ENCODE assay signal across 12 mouse cellular contexts in the genomic region with DNA sequence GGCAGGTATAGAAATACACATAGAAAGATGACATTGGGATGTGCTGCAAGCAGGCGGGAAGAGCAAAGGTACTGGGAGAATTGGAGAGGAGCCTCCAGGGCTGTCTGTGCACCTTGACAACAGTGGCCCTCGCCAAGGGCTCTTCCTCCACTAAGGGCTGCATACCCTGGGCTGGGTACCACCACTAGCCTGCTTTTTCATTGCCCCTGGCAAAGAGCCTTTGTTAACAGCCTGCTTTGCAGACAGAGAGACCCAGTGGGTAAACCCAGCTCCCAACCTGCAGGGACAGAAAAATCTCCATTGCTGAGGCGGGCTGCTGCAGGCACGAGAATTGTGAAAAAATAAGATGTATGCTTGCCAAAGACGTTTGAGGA.
DNase-seq lines count a peak whose midpoint lies in the region; ATAC-seq lines count a peak whose summit lies in the region.
"Had no signal": no experiment of that assay in that cellular context is flagged by ENCODE, and none has a peak within 500 bp of the region (broad histone marks: within the 10 kb centered on the region; RNA-seq: fewer than 3 reads in every experiment).

No protein-coding gene starts in this region.

- peaks cover 58% of the 10 kb centered on the region for H3K4me1 ChIP-seq in kidney, embryonic 15.5 days
- H3K4me1 ChIP-seq in embryonic facial prominence, embryonic 15.5 days, result peaks cover 26% of the 10 kb centered on the region
- peaks cover 26% of the 10 kb centered on the region for H3K4me1 ChIP-seq in hindbrain, embryonic 14.5 days (replicated peaks; ENCODE audit: control insufficient read depth, insufficient read depth, low read length)
- peaks cover 25% of the 10 kb centered on the region for H3K4me1 ChIP-seq in neural tube, embryonic 12.5 days
- H3K4me1 ChIP-seq: liver, embryonic 15.5 days had no signal

- no peaks in the 10 kb centered on the region for H3K9me3 ChIP-seq in kidney, embryonic 15.5 days (replicated peaks)
- H3K9me3 ChIP-seq in embryonic facial prominence, embryonic 15.5 days (replicated peaks), result no peaks in the 10 kb centered on the region
- H3K9me3 ChIP-seq in hindbrain, embryonic 14.5 days (ENCODE audit: control insufficient read depth, low read length), result no peaks in the 10 kb centered on the region
- no peaks in the 10 kb centered on the region for H3K9me3 ChIP-seq in neural tube, embryonic 12.5 days
- H3K9me3 ChIP-seq: liver, embryonic 15.5 days had no signal

- no peak overlapping the region for H3K4me2 ChIP-seq in kidney, embryonic 15.5 days
- H3K4me2 ChIP-seq in embryonic facial prominence, embryonic 15.5 days (replicated peaks), result peak overlapping the region; percentile 22; the same call in 1 of the 2 replicates
- H3K4me2 ChIP-seq in hindbrain, embryonic 14.5 days (replicated peaks), result peak overlapping the region; percentile 22
- peak overlapping the region; percentile 32 for H3K4me2 ChIP-seq in neural tube, embryonic 12.5 days (replicated peaks)
- H3K4me2 ChIP-seq: liver, embryonic 15.5 days had no signal

- no peak for ATAC-seq in kidney, embryonic 15.5 days (replicated peaks; ENCODE audit: low FRiP score)
- no peak for ATAC-seq in embryonic facial prominence, embryonic 15.5 days (ENCODE audit: insufficient number of reproducible peaks, low FRiP score, low TSS enrichment, low read depth)
- ATAC-seq in hindbrain, embryonic 14.5 days (ENCODE audit: low FRiP score), result peak; percentile 53
- peak; percentile 79 for ATAC-seq in neural tube, embryonic 12.5 days (ENCODE audit: low FRiP score, low read depth)

- no peaks in the 10 kb centered on the region for H3K36me3 ChIP-seq in kidney, embryonic 15.5 days
- no peaks in the 10 kb centered on the region for H3K36me3 ChIP-seq in embryonic facial prominence, embryonic 15.5 days
- no peaks in the 10 kb centered on the region for H3K36me3 ChIP-seq in hindbrain, embryonic 14.5 days (replicated peaks; ENCODE audit: control insufficient read depth, insufficient read depth)
- no peaks in the 10 kb centered on the region for H3K36me3 ChIP-seq in neural tube, embryonic 12.5 days
- H3K36me3 ChIP-seq: liver, embryonic 15.5 days had no signal

- no peak overlapping the region for H3K4me3 ChIP-seq in kidney, embryonic 15.5 days (replicated peaks)
- no peak overlapping the region for H3K4me3 ChIP-seq in embryonic facial prominence, embryonic 15.5 days (replicated peaks)
- H3K4me3 ChIP-seq in hindbrain, embryonic 14.5 days (replicated peaks; ENCODE audit: low read length), result no peak overlapping the region
- H3K4me3 ChIP-seq in neural tube, embryonic 12.5 days, result no peak overlapping the region
- H3K4me3 ChIP-seq: liver, embryonic 15.5 days had no signal

- no peaks in the 10 kb centered on the region for H3K27me3 ChIP-seq in kidney, embryonic 15.5 days
- no peaks in the 10 kb centered on the region for H3K27me3 ChIP-seq in embryonic facial prominence, embryonic 15.5 days
- H3K27me3 ChIP-seq in hindbrain, embryonic 14.5 days (ENCODE audit: control insufficient read depth, insufficient read depth, low read length), result no peaks in the 10 kb centered on the region
- no peaks in the 10 kb centered on the region for H3K27me3 ChIP-seq in neural tube, embryonic 12.5 days (replicated peaks)
- H3K27me3 ChIP-seq: CH12.LX; liver, embryonic 15.5 days had no signal

- 41% methylated on average over 5 of the region's 5 CpGs for WGBS in kidney, embryonic 15.5 days
- 36% methylated on average over 5 of the region's 5 CpGs for WGBS in embryonic facial prominence, embryonic 15.5 days
- 31% methylated on average over 5 of the region's 5 CpGs for WGBS in hindbrain, embryonic 14.5 days
- 9% methylated on average over 5 of the region's 5 CpGs for WGBS in neural tube, embryonic 12.5 days

- no peak overlapping the region for H3K9ac ChIP-seq in kidney, embryonic 15.5 days
- H3K9ac ChIP-seq in embryonic facial prominence, embryonic 15.5 days, result no peak overlapping the region
- no peak overlapping the region for H3K9ac ChIP-seq in hindbrain, embryonic 14.5 days
- H3K9ac ChIP-seq in neural tube, embryonic 12.5 days, result no peak overlapping the region
- H3K9ac ChIP-seq: liver, embryonic 15.5 days had no signal

- peak overlapping the region; percentile 85 for H3K27ac ChIP-seq in kidney, embryonic 15.5 days
- no peak overlapping the region for H3K27ac ChIP-seq in embryonic facial prominence, embryonic 15.5 days (replicated peaks)
- H3K27ac ChIP-seq in hindbrain, embryonic 14.5 days, result peak overlapping the region; percentile 39; the same call in 1 of the 2 replicates
- peak overlapping the region; percentile 7; the same call in 1 of the 2 replicates for H3K27ac ChIP-seq in neural tube, embryonic 12.5 days
- H3K27ac ChIP-seq: liver, embryonic 15.5 days had no signal

- no peak for DNase-seq in kidney, postnatal 10 days
- no peak for DNase-seq in hindbrain, embryonic 14.5 days (ENCODE audit: low spot score)
- no peak for DNase-seq in spleen, postnatal 36 days (ENCODE audit: low spot score in 2 of 2)
- no peak for DNase-seq in embryo, embryonic 9.5 days (ENCODE audit: extremely low spot score)
- DNase-seq: cerebellum, adult 8-10 months; heart, postnatal 36 days; kidney, adult 9 months had no signal

Comparison
In these comparisons a context has a peak if more than half of its experiments do, and no peak if none do; other contexts are left out.
1. ATAC-seq: peak in hindbrain, embryonic 14.5 days (single experiment) and neural tube, embryonic 12.5 days (single experiment); none in kidney, embryonic 15.5 days (single experiment) and embryonic facial prominence, embryonic 15.5 days (single experiment).